Mouse (Mus musculus) brain, embryonic 14.5 days (tissue): Measurements from ENCODE around the gene Tmem110.

Experiments used
- CTCF ChIP-seq: fragments of 200-500 bp; IDR thresholded peaks from 2 replicates; pipeline ENCODE4 v1.5.1; 2012; ENCODE audit warnings: inconsistent platforms, mild to moderate bottlenecking, moderate library complexity, borderline replicate concordance; ENCODE audit not compliant: insufficient read depth, insufficient read length; ENCODE audit errors: extremely low read depth
- POLR2A ChIP-seq: fragments of 200-500 bp; IDR thresholded peaks from 2 replicates; pipeline ENCODE4 v1.6.1; 2012; ENCODE audit warnings: mild to moderate bottlenecking, inconsistent platforms, borderline replicate concordance; ENCODE audit not compliant: poor library complexity, insufficient read depth, insufficient read length, severe bottlenecking; ENCODE audit errors: extremely low read depth

- no peak for TF ChIP-seq CTCF
- no peak for TF ChIP-seq POLR2A
Measured at GRCm38 (mm10) chr14:30855316-30855715, 29.9 kb downstream of the Tmem110 start.
